Mouse (Mus musculus): ENCODE measurements around the gene Hk3. TPM values are rescaled to one million over a fixed set of nuclear protein-coding genes. Genes with fewer than 3 reads are reported as not detected.

Gene Hk3
- 0.83 and 1.2 TPM in 2 replicates for polyA plus RNA-seq (2015; fragmentation: Nextera tagmentation; extraction: Ambion mirVana)

GRCm38 (mm10) chr13:55021194-55021779 lies at the start of gene Hk3:
Hk3 (minus strand) TSS chr13:55021385.

Other genes with a start within 250 kb of the Hk3 start
- gene Eif4e1b, start 237.4 kb downstream of the Hk3 start, polyA plus RNA-seq (2015; fragmentation: Nextera tagmentation; extraction: Ambion mirVana) = not detected in 2 replicates
- gene Tspan17, start 232.0 kb downstream of the Hk3 start, polyA plus RNA-seq (2015; fragmentation: Nextera tagmentation; extraction: Ambion mirVana) = 184 and 193 TPM in 2 replicates
- 13.2 and 13.4 TPM in 2 replicates for gene Unc5a, start 72.0 kb downstream of the Hk3 start, polyA plus RNA-seq (2015; fragmentation: Nextera tagmentation; extraction: Ambion mirVana)
- gene Uimc1, start 78.9 kb upstream of the Hk3 start, polyA plus RNA-seq (2015; fragmentation: Nextera tagmentation; extraction: Ambion mirVana) = 12.2 and 13.9 TPM in 2 replicates
- 23.9 and 26.7 TPM in 2 replicates for gene Zfp346, start 83.9 kb upstream of the Hk3 start, polyA plus RNA-seq (2015; fragmentation: Nextera tagmentation; extraction: Ambion mirVana)
- not detected in 2 replicates for gene Gm17617, start 112.2 kb upstream of the Hk3 start, polyA plus RNA-seq (2015; fragmentation: Nextera tagmentation; extraction: Ambion mirVana)
- 1.4 and 1.7 TPM in 2 replicates for gene Fgfr4, start 131.3 kb upstream of the Hk3 start, polyA plus RNA-seq (2015; fragmentation: Nextera tagmentation; extraction: Ambion mirVana)
- gene Nsd1, start 188.4 kb upstream of the Hk3 start, polyA plus RNA-seq (2015; fragmentation: Nextera tagmentation; extraction: Ambion mirVana) = 63.5 and 67.6 TPM in 2 replicates

Measured in neural tube, postnatal 0 days (tissue).